Mouse (Mus musculus): ENCODE data around the gene Fzd7. TPM values are rescaled to one million over a fixed set of nuclear protein-coding genes. Genes with fewer than 3 reads are reported as not detected.

Fzd7 gene
- polyA plus RNA-seq, 1 experiment from 2014 or later = 5.4 TPM

Other genes starting within 250 kb of the Fzd7 start
- 6.7 and 8.6 TPM in 2 replicates for gene Als2, start 245.2 kb upstream of the Fzd7 start, polyA plus RNA-seq (2014; fragmentation: Nextera tagmentation; extraction: Ambion mirVana)
- not detected in 2 replicates for gene Cdk15, start 225.5 kb upstream of the Fzd7 start, polyA plus RNA-seq (2014; fragmentation: Nextera tagmentation; extraction: Ambion mirVana)
- not detected in 2 replicates for gene Gm973, start 33.8 kb downstream of the Fzd7 start, polyA plus RNA-seq (2014; fragmentation: Nextera tagmentation; extraction: Ambion mirVana)
- gene Sumo1, start 188.4 kb downstream of the Fzd7 start, polyA plus RNA-seq (2014; fragmentation: Nextera tagmentation; extraction: Ambion mirVana) = 224 and 246 TPM in 2 replicates
- 110 and 120 TPM in 2 replicates for gene Nop58, start 202.5 kb downstream of the Fzd7 start, polyA plus RNA-seq (2014; fragmentation: Nextera tagmentation; extraction: Ambion mirVana)

Data from heart, embryonic 14.5 days (tissue).